Mouse (Mus musculus) retina, postnatal 1 day (tissue): Measurements from ENCODE around the gene Gm3404.
"Not testable (repeated sequence)": the region's sequence is repeated elsewhere in the genome, so short reads cannot be mapped to it uniquely, and the experiment has no call there.

ENCODE experiments used
- DNase-seq: peaks from one replicate; pipeline ENCODE4 v3.0.0-alpha.2; 2012

Gene Gm3404

DNA sequence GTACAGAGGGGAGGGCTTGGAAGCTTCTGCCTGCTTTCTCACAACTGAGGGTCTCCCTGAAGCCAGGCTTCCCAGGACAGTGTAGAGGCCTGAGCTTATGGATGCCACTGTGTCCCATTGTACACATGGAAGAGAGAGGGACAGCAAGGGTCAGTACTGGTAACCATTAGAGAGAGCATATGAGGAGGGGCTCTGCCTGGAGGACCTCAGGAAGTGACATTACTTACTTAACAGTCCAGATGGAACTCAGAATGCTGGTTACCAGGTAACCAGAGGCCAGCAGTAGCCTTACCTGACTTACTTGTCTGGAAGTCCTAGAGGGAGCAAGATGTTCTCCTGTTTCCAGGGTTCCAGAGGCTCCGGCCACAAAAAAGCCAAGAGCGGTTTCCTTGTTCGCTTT is at the start of gene Gm3404:
Gene Gm3404, plus strand, starts transcription at position 301 of the 400 bp plus-strand sequence.
- DNase-seq = not testable (repeated sequence)

DNA sequence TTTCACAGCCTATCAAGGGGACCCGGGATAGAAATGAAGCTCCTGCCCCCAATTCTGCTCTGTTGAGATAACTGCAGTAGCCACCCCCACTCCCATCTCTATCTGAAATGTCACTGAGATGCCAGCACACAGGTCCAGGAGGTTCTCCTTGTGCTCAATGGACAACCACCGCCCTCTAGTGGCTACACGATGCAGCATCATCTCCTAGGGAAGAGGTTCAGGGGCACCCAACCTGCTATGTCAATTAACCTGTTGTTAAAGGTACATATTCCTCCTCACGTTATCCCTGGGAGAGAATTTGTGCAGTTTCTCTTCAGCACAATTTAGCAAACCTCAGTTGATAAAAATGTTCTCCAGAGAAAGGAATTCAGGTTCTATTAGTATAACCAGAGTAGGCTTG is 46.0 kb upstream of the Gm3404 start:
- DNase-seq = peak; percentile 28

DNA sequence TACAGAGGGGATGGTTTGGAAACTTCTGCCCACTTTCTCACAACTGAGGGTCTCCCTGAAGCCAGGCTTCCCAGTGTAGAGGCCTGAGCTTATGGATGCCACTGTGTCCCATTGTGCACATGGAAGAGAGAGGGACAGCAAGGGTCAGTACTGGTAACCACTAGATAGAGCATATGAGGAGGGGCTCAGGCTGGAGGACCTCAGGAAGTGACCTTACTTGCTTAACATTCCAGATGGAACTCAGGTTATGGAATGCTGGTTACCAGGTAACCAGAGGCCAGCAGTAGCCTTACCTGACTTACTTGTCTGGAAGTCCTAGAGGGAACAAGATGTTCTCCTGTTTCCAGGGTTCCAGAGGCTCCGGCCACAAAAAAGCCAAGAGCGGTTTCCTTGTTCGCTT is 43.9 kb upstream of the Gm3404 start, which contains the start of gene Gm6408:
Gene Gm6408, plus strand, starts transcription at position 301 of the 400 bp plus-strand sequence.
- not testable (repeated sequence) for DNase-seq

DNA sequence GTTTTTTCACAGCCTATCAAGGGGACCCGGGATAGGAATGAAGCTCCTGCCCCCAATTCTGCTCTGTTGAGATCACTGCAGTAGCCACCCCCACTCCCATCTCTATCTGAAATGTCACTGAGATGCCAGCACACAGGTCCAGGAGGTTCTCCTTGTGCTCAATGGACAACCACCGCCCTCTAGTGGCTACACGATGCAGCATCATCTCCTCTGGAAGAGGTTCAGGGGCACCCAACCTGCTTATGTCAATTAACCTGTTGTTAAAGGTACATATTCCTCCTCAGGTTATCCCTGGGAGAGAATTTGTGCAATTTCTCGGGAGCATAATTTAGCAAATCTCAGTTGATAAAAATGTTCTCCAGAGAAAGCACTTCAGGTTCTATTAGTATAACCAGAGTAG is 36.6 kb upstream of the Gm3404 start:
- not testable (repeated sequence) for DNase-seq

DNA sequence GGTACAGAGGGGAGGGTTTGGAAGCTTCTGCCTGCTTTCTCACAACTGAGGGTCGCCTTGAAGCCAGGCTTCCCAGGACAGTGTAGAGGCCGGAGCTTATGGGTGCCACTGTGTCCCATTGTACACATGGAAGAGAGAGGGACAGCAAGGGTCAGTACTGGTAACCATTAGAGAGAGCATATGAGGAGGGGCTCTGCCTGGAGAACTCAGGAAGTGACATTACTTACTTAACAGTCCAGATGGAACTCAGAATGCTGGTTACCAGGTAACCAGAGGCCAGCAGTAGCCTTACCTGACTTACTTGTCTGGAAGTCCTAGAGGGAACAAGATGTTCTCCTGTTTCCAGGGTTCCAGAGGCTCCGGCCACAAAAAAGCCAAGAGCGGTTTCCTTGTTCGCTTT is 34.5 kb upstream of the Gm3404 start, which contains the start of gene Gm6370:
Gene Gm6370, plus strand, starts transcription at position 301 of the 400 bp plus-strand sequence.
- not testable (repeated sequence) for DNase-seq

DNA sequence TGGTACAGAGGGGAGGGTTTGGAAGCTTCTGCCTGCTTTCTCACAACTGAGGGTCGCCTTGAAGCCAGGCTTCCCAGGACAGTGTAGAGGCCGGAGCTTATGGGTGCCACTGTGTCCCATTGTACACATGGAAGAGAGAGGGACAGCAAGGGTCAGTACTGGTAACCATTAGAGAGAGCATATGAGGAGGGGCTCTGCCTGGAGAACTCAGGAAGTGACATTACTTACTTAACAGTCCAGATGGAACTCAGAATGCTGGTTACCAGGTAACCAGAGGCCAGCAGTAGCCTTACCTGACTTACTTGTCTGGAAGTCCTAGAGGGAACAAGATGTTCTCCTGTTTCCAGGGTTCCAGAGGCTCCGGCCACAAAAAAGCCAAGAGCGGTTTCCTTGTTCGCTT is 23.5 kb upstream of the Gm3404 start, which contains the start of gene 4930449I24Rik:
Gene 4930449I24Rik, plus strand, starts transcription at position 301 of the 400 bp plus-strand sequence.
- not testable (repeated sequence) for DNase-seq

DNA sequence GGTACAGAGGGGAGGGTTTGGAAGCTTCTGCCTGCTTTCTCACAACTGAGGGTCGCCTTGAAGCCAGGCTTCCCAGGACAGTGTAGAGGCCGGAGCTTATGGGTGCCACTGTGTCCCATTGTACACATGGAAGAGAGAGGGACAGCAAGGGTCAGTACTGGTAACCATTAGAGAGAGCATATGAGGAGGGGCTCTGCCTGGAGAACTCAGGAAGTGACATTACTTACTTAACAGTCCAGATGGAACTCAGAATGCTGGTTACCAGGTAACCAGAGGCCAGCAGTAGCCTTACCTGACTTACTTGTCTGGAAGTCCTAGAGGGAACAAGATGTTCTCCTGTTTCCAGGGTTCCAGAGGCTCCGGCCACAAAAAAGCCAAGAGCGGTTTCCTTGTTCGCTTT is 11.8 kb upstream of the Gm3404 start, which contains the start of gene Gm3402:
Gene Gm3402, plus strand, starts transcription at position 301 of the 400 bp plus-strand sequence.
- not testable (repeated sequence) for DNase-seq

DNA sequence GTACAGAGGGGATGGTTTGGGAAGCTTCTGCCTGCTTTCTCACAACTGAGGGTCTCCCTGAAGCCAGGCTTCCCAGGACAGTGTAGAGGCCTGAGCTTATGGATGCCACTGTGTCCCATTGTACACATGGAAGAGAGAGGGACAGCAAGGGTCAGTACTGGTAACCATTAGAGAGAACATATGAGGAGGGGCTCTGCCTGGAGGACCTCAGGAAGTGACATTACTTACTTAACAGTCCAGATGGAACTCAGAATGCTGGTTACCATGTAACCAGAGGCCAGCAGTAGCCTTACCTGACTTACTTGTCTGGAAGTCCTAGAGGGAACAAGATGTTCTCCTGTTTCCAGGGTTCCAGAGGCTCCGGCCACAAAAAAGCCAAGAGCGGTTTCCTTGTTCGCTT is 11.7 kb downstream of the Gm3404 start, which contains the start of gene Gm3409:
Gene Gm3409, plus strand, starts transcription at position 301 of the 400 bp plus-strand sequence.
- DNase-seq = not testable (repeated sequence)

DNA sequence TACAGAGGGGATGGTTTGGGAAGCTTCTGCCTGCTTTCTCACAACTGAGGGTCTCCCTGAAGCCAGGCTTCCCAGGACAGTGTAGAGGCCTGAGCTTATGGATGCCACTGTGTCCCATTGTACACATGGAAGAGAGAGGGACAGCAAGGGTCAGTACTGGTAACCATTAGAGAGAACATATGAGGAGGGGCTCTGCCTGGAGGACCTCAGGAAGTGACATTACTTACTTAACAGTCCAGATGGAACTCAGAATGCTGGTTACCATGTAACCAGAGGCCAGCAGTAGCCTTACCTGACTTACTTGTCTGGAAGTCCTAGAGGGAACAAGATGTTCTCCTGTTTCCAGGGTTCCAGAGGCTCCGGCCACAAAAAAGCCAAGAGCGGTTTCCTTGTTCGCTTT is 30.2 kb downstream of the Gm3404 start, which contains the start of gene Gm3415:
Gene Gm3415, plus strand, starts transcription at position 301 of the 400 bp plus-strand sequence.
- DNase-seq = not testable (repeated sequence)

DNA sequence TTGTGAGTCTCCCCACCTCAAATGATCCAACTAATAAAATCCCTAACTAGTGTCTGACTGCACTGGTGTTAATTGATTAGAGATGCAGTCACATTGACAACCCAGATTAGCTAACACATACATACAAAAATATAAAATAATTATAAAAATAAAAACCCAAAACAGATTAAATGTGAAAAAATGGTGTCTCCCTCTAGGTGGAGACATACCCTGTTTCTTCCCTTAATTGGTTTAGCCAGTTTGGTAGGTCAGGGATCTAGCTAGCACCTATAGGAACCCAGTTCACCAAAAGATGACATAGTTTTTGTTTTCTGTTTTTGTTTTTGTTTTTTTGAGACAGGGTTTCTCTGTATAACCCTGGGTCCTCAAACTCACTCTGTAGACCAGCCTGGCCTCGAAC is 38.7 kb downstream of the Gm3404 start:
- no peak for DNase-seq

DNA sequence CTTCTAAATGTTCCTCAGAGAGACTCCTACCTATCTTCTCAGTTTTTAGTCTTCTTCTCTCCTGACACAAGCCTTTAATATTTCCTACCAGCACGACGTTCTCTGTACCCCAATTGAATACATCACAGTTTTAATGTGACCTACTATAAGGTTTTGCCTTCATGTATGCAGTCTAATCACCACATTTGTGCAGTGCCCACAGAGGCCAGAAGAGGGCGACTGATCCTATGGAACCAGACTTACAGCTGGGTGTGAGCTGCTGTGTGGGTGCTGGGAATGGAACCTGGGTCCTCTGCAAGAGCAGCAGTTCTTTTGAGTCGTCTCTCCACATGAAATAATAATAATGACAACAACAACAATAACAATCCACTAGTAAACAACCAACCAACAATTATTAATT is 41.5 kb downstream of the Gm3404 start:
- peak; percentile 32 for DNase-seq

DNA sequence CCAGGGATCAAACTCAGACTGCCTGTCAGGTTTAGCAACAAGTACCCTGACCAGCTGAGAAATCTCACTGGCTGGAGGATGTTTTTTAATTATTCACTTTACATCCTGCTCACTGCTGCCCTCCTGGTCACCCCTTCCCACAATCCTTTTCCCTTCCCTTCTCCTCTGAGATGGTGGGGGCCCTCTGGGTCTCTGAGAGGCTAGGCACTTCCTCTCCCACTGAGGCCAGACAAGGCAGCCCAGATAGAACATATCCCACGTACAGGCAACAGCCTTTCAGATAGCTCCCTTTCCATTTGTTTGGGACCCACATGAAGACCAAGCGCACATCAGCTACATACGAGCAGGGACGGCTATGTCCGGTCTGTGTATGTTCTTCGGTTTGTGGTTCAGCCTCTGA is 44.6 kb downstream of the Gm3404 start:
- DNase-seq = not testable (repeated sequence)

DNA sequence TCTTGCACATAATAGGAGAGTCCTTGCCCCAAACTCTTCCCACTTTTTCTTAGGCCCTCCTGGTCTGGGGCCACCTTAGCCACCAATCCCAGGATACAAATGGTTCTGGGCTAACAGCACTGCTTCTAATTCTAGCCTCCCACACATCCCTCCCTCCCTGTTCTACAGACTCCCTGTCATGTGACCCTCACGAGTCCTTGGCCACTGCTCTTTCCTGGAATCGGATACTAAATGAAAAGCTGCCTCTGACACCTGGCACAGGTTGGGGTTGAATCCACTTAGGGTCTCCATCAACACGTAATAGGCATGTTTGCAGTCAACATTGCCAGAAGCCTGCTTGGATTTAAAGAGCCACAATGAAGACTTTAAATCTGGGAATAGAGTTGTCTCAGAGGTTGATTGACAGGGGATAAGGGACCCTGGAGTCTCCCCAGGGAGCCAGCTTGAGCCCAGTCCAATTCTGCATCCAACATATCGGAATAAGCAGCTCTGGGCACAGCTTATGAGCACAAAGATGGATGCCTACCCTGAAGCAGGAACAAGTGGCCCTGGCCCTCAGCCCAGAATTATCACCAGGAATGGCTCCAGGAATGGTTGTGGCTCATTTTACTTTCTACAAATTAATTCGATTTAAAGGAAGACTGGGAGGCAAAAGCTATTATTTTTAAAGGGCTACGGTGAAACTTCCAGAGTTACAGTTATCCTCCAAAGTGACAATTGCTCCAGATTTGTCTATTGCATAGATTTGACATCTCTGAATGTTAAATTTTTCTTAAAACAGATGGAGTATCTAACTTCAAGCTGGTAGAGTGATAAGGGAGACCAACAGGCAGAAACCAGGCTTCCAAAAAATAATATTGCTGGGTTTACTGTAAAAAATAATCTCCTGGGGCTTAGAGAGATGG is 46.5 kb downstream of the Gm3404 start:
- DNase-seq = not testable (repeated sequence)

DNA sequence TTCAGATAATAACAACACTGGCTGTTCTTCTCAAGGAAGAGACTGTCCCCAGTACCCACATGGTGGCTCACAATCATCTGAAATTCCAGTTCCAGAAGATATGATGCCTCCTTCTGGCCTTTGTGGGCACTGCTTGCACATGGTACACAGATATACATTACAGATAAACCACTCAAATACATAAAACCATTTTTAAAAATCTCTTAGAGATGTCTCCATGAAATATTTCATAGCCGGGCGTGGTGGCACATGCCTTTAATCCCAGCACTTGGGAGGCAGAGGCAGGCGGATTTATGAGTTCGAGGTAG is 47.1 kb downstream of the Gm3404 start:
- DNase-seq = not testable (repeated sequence)

DNA sequence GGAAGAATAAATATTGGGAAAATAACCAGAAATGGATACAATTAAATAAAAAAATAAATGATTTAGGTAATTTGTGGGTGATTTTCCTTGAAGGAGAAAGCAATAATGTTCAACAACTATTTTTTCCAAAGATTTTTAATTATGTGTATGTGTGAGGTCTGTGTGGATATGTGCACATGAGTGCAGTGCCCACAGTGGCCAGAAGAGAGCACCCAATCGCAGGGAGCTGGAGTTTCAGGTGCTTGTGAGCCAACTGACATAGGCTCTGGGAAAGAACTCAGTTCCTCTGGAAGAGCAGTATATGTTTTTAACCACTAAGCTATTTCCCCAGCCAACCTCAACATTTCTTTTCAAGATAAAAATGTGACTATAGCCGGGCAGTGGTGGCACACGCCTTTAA is 51.1 kb downstream of the Gm3404 start:
- DNase-seq = no peak
